Mouse (Mus musculus) intestine, embryonic 16.5 days (tissue): ENCODE measurements around the gene 1700056E22Rik. TPM values are rescaled to one million over a fixed set of nuclear protein-coding genes. Genes with fewer than 3 reads are reported as not detected.

Experiments used
- ATAC-seq: fragments of 200-750 bp; cut with Nextera tagmentation; 2 replicates; pipeline ENCODE4 v1.8.0; 2017; ENCODE audit warnings: moderate TSS enrichment, moderate library complexity
- H3K27ac ChIP-seq: fragments of 300-500 bp; sonication (generic); 2 replicates; pipeline ENCODE4 v1.5.1; 2014; ENCODE audit warnings: mild to moderate bottlenecking, low read length
- H3K27me3 ChIP-seq: fragments of 300-500 bp; sonication (generic); replicated peaks from 2 replicates; pipeline ENCODE4 v1.6.1; 2014; ENCODE audit warnings: low read length, control low read depth, mixed read lengths; ENCODE audit not compliant: control insufficient read depth, insufficient read depth
- H3K36me3 ChIP-seq: fragments of 300-500 bp; sonication (generic); 2 replicates; pipeline ENCODE4 v1.6.1; 2014; ENCODE audit warnings: low read length, control low read depth; ENCODE audit not compliant: control insufficient read depth, insufficient read depth
- H3K4me1 ChIP-seq: fragments of 300-500 bp; sonication (generic); 2 replicates; pipeline ENCODE4 v1.6.1; 2014; ENCODE audit warnings: low read length, control low read depth, mixed read lengths; ENCODE audit not compliant: control insufficient read depth, insufficient read depth
- H3K4me2 ChIP-seq: fragments of 300-500 bp; sonication (generic); 2 replicates; pipeline ENCODE4 v1.6.1; 2014; ENCODE audit warnings: low read depth, low read length, control low read depth
- H3K4me3 ChIP-seq: fragments of 300-500 bp; sonication (generic); 2 replicates; pipeline ENCODE4 v1.5.1; 2014; ENCODE audit warnings: mild to moderate bottlenecking, low read length
- H3K9ac ChIP-seq: fragments of 300-500 bp; sonication (generic); 2 replicates; pipeline ENCODE4 v1.6.1; 2014; ENCODE audit warnings: low read depth, low read length
- H3K9me3 ChIP-seq: fragments of 300-500 bp; sonication (generic); 2 replicates; pipeline ENCODE4 v1.6.1; 2016; ENCODE audit warnings: low read length, control low read depth; ENCODE audit not compliant: control insufficient read depth
- WGBS: fragments of 180-500 bp; shearing (Covaris S2); extraction: QIAGEN DNeasy Blood & Tissue Kit; methylation state at CpG from one replicate; pipeline ENCODE4 v1.1.7; 2014; 5-methylcytosine and 5-hydroxymethylcytosine counted together
- polyA plus RNA-seq: library from polyadenylated mRNA; unstranded; fragments of >200 nt; fragmentation: Nextera tagmentation; extraction: Ambion mirVana; gene quantifications from 2 replicates; pipeline ENCODE4 v1.2.1, GENCODE M21; 2015

1700056E22Rik gene
- polyA plus RNA-seq, 1 experiment from 2014 or later: 1.0 TPM

DNA sequence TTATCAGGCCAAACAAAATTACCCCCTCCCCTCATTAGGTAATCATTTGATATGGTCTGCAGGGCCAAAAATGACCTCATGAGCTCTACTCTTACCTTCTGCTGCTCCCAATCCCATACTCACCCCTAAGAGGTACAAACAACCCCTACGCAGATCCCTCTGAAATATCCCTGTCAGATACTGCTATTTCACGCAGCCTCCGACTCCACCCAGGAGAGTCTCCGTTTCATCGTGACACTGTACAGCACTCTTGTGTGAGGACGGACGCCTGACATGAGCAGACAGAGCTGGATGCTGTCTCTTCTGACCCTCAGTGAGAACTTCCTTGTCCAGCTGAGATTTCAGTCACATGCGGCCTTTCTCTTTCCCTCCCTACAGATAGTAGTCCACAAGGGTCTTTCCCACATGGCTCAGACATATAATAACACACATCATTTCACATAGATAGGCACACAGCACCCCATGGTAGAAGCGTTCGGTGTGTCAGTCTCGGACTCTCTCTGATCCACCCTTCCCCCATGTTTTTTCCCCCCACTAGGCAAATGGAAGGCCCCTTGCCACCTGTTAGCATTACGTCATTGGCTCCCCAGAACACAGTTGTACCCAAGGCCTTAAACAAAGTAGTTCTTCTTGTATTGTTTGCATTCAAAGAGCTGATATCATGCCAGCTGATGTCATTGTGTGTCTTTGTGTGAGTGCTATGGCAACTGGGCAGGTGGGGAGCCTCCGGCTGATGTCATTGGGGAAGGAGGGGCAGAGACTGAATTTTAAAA, 31.7 kb upstream of the 1700056E22Rik start:
- Histone ChIP-seq H3K4me3 (no peak overlapping the region), H3K4me1 (peaks cover 8% of the 10 kb centered on the region; the same call in 1 of the 2 replicates), H3K27me3 (no peaks in the 10 kb centered on the region), H3K4me2 (no peak overlapping the region), H3K9me3 (no peaks in the 10 kb centered on the region), H3K36me3 (0 out of 2 replicates have a peak, but pooled peaks cover 2% of the 10 kb centered on the region), H3K9ac (no peak overlapping the region), H3K27ac (no peak overlapping the region)
- 83% methylated on average over 13 of the region's 13 CpGs for WGBS
- ATAC-seq: 0 out of 2 replicates have a peak, but pooled peaks have one; percentile 26

DNA sequence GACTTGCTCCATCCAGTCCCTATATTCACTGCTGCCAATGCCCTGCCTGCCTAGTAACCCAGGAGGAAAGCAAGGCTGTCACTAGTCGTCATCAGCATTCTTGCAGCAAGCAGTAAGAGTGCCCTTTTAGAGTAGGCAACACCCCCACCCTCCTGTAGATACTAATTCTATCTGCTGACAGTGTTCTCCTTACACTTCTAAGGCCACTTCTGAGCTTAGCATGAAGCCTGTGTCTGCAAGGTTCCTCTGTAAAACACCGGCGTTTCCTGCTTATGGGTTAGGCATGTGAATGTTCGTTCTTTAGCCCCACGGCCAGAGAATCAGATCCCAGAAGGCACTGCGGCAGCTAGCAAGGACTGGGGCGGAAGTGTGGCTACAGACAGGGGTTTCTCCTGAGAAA, 30.2 kb upstream of the 1700056E22Rik start:
- no peak overlapping the region for H3K4me3 ChIP-seq
- no peak overlapping the region for H3K4me2 ChIP-seq
- H3K27me3 ChIP-seq: no peaks in the 10 kb centered on the region
- 79% methylated on average over 7 of the region's 7 CpGs for WGBS
- no peaks in the 10 kb centered on the region for H3K9me3 ChIP-seq
- no peak overlapping the region for H3K27ac ChIP-seq
- no peak overlapping the region for H3K9ac ChIP-seq
- ATAC-seq: no peak
- H3K4me1 ChIP-seq: peaks cover 10% of the 10 kb centered on the region
- no peaks in the 10 kb centered on the region for H3K36me3 ChIP-seq

DNA sequence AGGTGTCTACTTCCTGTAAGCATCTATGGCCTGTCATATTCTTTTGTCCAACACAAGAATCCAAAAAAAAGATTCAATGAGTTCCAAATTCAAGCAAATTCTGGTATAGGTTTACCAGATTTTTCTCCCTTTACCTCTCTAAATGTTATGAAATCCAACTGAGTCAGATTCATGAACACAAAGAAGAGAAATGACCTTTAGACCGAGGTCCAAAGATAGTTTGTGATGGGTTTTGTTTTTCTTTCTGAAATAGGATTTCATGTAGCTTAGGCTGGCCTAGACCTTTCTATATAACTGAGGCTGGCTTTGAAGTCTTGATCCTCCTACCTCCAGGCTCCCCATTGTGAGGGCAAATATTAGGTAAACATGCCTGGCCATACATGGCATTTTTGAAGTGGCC, 27.8 kb upstream of the 1700056E22Rik start:
- H3K27me3 ChIP-seq: no peaks in the 10 kb centered on the region
- ATAC-seq: no peak
- H3K4me2 ChIP-seq: no peak overlapping the region
- H3K4me3 ChIP-seq: no peak overlapping the region
- no peaks in the 10 kb centered on the region for H3K36me3 ChIP-seq
- H3K9me3 ChIP-seq: no peaks in the 10 kb centered on the region
- WGBS: 83% methylated on average over 1 of the region's 1 CpGs
- peak overlapping the region; percentile 70; the same call in 1 of the 2 replicates for H3K27ac ChIP-seq
- H3K9ac ChIP-seq: no peak overlapping the region
- peaks cover 15% of the 10 kb centered on the region for H3K4me1 ChIP-seq

DNA sequence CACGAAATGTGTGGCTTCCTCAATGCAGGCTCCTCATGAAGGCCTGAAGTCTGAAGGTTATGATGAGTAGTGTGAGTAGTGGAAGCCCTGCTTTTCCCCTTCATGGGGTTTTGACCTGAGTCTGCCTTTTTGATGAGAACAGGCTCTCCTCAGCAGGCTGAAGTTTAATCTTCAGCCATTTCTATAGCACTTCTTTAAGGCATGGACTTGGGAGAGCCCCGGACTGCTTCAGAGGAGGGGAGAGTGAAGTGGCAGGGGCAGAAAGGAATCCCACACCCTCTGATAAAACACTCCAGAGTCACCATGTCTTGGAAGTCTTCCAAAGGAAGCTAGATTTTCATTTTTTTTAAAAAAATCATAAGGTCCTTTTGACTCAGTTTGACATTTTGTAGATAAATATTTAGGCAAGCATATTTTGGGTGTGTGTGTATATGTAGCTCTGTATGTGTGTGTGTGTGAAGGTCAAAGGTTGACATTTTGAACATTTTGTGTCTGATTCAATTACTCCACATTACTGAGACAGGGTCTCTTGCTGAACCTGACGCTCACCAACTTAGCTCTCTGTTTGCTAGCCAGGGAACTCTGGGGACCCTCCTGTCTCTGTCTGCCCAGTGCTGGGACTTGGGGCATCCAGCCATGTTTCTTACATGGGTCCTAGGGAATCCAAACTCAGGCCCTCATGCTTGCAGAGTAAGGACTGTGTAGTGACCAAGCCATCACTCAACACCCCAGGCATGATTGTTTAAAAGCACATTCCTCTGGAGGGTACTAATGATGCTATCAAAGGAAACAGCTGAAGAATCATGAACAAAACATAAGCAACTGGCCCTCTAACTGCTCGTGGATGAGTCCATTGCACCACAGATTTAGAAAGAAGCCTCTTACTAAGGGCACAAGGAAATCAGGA, 27.0 kb upstream of the 1700056E22Rik start:
- Histone ChIP-seq H3K27ac (peak overlapping the region; percentile 90), H3K4me1 (peaks cover 15% of the 10 kb centered on the region), H3K9ac (no peak overlapping the region), H3K4me2 (no peak overlapping the region), H3K27me3 (no peaks in the 10 kb centered on the region), H3K9me3 (no peaks in the 10 kb centered on the region), H3K4me3 (no peak overlapping the region), H3K36me3 (no peaks in the 10 kb centered on the region)
- peak; percentile 55 for ATAC-seq
- WGBS: 45% methylated on average over 4 of the region's 4 CpGs

DNA sequence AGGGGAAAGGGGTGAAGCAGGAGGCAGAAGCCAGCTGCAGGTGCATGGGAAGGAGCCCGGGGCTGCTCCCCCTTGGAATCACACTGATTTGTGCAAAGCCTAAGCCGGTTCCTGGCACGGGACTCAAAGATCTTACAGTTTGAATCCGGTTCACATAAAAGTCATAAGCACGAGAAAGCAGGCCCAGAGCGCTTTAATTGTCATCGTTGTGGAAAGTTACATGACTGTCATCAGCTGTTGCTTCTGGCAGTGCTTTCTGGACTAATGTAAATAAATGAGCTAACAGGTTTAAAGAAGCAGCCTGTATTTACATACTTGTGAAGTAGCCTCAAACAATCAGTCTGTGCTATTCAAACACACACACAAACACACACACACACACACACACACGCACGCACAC, 26.3 kb upstream of the 1700056E22Rik start:
- 35% methylated on average over 9 of the region's 9 CpGs for WGBS
- peak; percentile 81 for ATAC-seq
- peak overlapping the region; percentile 15; the same call in 1 of the 2 replicates for H3K27ac ChIP-seq

DNA sequence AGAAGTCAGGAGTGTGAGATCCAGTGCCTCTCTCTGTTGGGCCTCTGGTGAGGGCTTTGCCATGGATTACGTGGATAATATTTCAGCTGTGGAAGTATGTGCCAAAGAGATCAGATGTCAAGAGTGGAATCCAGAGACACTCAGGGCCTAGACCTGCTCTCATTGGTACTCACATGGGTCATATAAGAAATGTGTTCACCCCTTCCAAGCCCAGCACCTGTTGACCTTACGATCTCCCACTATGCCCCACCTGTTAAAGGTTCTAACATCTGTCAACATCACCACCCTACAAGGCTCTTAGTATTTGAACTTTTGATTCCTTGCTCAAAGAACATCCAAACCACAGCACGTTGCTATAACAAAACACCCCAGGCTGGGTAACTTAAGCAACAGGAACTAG, 25.7 kb upstream of the 1700056E22Rik start:
- Histone ChIP-seq H3K4me3 (no peak overlapping the region), H3K36me3 (no peaks in the 10 kb centered on the region), H3K4me1 (peaks cover 15% of the 10 kb centered on the region), H3K4me2 (no peak overlapping the region), H3K9ac (no peak overlapping the region), H3K9me3 (no peaks in the 10 kb centered on the region), H3K27me3 (no peaks in the 10 kb centered on the region), H3K27ac (peak overlapping the region; percentile 15; the same call in 1 of the 2 replicates)
- 85% methylated on average over 3 of the region's 3 CpGs for WGBS
- no peak for ATAC-seq

More for the DNA sequence above, 26.3 kb upstream of the 1700056E22Rik start:
- Histone ChIP-seq H3K9me3 (no peaks in the 10 kb centered on the region), H3K36me3 (no peaks in the 10 kb centered on the region), H3K4me2 (no peak overlapping the region), H3K27me3 (no peaks in the 10 kb centered on the region), H3K4me1 (peaks cover 15% of the 10 kb centered on the region), H3K4me3 (no peak overlapping the region), H3K9ac (no peak overlapping the region)

DNA sequence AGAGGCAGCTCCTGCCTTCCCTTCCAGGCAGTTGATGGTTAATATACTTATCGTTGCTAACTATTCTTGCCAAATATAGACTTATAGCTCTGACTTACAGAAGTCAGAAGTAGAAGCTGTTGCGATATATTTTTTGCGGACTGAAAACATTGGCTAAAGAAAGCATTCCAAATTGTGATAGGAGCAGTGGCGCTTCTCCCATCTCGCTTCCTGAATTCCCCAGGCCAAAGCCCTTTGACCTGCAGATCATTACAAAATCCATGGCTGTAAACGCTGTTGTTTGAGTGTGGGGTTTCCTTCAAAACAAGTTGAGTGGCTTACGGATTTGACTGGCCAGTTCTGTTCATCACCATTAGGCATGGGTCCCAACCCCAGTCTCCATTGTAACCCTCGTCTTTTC, 24.1 kb upstream of the 1700056E22Rik start:
- no peaks in the 10 kb centered on the region for H3K36me3 ChIP-seq
- peaks cover 15% of the 10 kb centered on the region for H3K4me1 ChIP-seq
- H3K4me3 ChIP-seq: no peak overlapping the region
- ATAC-seq: no peak
- no peak overlapping the region for H3K9ac ChIP-seq
- no peaks in the 10 kb centered on the region for H3K27me3 ChIP-seq
- WGBS: 52% methylated on average over 8 of the region's 8 CpGs
- H3K27ac ChIP-seq: 0 out of 2 replicates have a peak overlapping the region, but pooled peaks have one; percentile 5
- H3K9me3 ChIP-seq: no peaks in the 10 kb centered on the region
- no peak overlapping the region for H3K4me2 ChIP-seq

DNA sequence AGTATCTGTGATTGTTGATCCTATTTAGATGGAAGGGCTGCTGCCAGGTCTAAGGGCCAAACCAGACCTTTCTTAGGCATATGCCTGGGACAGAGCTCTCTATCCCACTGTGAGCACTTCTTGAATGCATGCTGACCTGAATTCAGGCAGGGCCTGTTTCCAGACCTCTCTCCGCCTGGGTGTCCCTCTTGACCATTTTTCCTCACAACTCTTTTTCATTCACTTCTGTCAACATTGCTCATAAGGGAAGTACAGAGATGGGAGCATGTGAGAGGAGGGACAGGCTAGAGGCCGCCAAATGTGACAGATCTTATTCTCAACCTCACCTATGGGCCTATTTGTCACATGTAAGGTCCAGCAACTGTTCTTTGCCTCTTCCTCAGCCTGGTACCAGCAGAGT, 20.1 kb upstream of the 1700056E22Rik start:
- Histone ChIP-seq H3K9ac (no peak overlapping the region), H3K4me2 (no peak overlapping the region), H3K27ac (no peak overlapping the region), H3K36me3 (no peaks in the 10 kb centered on the region), H3K9me3 (no peaks in the 10 kb centered on the region), H3K4me3 (no peak overlapping the region), H3K27me3 (no peaks in the 10 kb centered on the region), H3K4me1 (peaks cover 22% of the 10 kb centered on the region)
- ATAC-seq: no peak
- WGBS: 85% methylated on average over 2 of the region's 2 CpGs

DNA sequence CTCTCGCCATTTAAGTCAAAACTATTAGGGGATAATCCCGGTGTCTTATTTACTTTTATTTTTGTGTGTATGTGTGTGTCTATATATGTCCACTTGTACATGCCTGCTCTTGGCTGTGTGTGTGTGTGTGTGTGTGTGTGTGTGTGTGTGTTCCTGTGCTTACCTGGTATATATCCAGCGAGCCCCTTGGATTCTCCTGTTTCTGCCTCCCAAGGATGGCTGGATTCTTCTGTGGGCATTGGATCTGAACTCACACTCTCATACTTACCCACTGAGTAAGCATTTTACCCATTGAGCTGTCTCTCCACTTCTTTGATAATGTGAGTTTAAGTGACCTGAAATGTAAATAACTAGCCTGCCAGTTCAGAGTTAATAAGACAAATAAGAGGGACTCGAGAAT, 19.6 kb upstream of the 1700056E22Rik start:
- no peaks in the 10 kb centered on the region for H3K27me3 ChIP-seq
- no peaks in the 10 kb centered on the region for H3K9me3 ChIP-seq
- no peak overlapping the region for H3K9ac ChIP-seq
- H3K36me3 ChIP-seq: no peaks in the 10 kb centered on the region
- no peak for ATAC-seq
- 76% methylated on average over 4 of the region's 4 CpGs for WGBS
- no peak overlapping the region for H3K4me2 ChIP-seq
- peaks cover 19% of the 10 kb centered on the region for H3K4me1 ChIP-seq
- H3K4me3 ChIP-seq: no peak overlapping the region
- no peak overlapping the region for H3K27ac ChIP-seq
